Mouse (Mus musculus): ENCODE results near the gene H2-Ob.

The H2-Ob gene

DNA sequence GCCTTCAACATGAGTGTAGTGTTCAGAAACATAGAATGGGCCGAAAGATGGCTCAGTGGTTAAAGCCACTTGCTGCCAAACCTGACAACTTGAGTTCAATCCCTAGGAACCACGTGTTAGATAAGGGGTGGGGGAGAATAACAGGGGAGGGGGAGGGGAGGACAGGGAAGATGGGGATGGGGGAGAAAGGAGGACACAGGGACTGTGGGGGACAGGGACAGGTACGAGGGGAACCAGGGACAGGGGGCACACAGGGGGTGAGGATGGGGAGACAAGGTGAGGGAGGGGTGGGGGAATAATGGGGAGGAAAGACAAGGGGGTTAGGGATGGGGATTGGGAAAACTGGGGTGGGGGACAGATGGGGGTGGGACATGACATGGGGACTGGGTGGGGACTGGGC lies 1.7 kb downstream of the H2-Ob start:
- DNase-seq (ENCODE audit: extremely low spot score, low read depth, low spot score): no peak

DNA sequence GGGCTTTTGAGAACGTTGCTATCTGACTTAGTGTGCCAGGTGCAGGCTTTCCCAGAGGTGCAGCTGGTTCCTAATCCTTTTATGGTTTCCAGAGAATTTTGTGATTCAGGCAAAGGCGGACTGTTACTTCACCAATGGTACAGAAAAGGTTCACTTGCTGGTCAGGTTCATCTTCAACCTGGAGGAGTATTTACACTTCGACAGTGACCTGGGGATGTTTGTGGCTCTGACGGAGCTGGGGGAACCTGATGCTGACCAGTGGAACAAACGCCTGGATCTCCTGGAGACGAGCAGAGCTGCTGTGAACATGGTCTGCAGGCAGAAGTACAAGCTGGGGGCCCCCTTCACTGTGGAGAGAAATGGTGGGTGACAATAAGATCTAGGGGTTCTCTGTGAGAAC lies 2.2 kb downstream of the H2-Ob start:
- no peak for DNase-seq (ENCODE audit: extremely low spot score, low read depth, low spot score)

- DNase-seq (ENCODE audit: extremely low spot score, low read depth, low spot score): no peak
Observed at GRCm38 (mm10) chr17:34244656-34245055, 6.0 kb downstream of the H2-Ob start.

- DNase-seq (ENCODE audit: extremely low spot score, low read depth, low spot score): no peak
Observed at GRCm38 (mm10) chr17:34247047-34247446, 8.3 kb downstream of the H2-Ob start.

DNA sequence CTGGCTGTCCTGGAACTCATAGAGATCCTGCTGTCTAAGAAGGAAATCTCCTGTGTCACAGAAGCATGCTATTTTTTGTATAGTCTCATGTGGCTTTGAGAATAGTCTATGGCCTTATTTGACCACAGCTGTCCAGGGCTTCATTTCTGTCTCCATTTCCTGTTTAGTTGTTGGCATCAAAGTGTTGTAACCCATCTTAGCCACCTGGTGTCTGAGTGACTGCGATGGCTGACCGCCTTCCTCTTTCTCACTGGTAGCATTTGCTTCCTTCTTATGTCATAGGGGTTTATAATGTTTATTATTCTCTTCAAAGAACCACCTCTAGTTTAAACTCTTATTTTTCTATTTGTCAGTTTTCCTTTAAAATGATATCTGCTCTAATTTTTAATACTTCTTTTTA lies 10.1 kb downstream of the H2-Ob start:
- DNase-seq (ENCODE audit: extremely low spot score, low read depth, low spot score): no peak

DNA sequence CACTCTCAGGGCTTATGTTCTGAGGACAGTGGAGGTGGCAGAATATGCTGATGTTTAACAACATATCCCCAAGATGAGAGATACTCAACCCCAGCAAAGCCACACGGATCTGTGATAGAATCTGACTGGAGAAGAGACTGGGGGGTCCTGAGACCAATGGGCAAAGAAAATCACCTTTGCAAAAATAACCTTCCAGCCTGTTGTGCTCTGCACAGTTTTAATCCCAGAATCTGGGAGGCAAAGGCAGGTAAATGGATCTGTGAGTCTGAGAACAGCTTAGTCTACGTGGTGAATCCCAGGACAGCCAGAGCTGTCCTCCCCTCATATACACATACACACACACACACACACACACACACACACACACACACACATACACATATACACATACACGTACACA lies 10.7 kb downstream of the H2-Ob start:
- DNase-seq (ENCODE audit: extremely low spot score, low read depth, low spot score): no peak

GRCm38 (mm10) chr17:34249878-34250277 lies 11.2 kb downstream of the H2-Ob start:
- no peak for DNase-seq (ENCODE audit: extremely low spot score, low read depth, low spot score)

- no peak for DNase-seq (ENCODE audit: extremely low spot score, low read depth, low spot score)
Observed at GRCm38 (mm10) chr17:34251666-34252065, 13.0 kb downstream of the H2-Ob start.

DNA sequence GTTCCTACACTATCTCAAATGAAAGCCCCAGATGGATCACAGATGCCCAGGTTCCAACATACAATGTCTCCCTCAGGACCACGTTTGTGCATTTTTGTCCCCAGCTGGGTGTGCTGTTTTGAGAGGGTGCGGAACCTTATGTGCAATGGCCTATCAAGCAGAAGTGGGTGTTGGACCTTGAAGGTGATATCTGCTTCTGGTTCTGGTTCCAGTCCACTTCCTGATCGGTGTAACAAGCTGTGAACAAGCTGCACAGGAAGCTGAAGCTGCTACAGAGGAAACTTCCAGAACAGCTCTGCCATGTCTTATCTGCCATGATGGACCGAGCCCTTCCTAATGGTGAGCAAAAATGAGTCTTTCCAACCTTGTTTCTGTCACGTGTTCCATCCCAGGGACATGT lies 17.8 kb downstream of the H2-Ob start:
- DNase-seq (ENCODE audit: extremely low spot score, low read depth, low spot score): no peak

- no peak for DNase-seq (ENCODE audit: extremely low spot score, low read depth, low spot score)
Observed at GRCm38 (mm10) chr17:34257594-34258375, 19.1 kb downstream of the H2-Ob start, which contains the start of gene H2-Ab1. H2-Ab1 (plus strand) TSS chr17:34257689.

GRCm38 (mm10) chr17:34260551-34260950 lies 21.8 kb downstream of the H2-Ob start:
- no peak for DNase-seq (ENCODE audit: extremely low spot score, low read depth, low spot score)

- peak; percentile 60 for DNase-seq (ENCODE audit: extremely low spot score, low read depth, low spot score)
Observed at GRCm38 (mm10) chr17:34261502-34261901, 22.8 kb downstream of the H2-Ob start.

DNA sequence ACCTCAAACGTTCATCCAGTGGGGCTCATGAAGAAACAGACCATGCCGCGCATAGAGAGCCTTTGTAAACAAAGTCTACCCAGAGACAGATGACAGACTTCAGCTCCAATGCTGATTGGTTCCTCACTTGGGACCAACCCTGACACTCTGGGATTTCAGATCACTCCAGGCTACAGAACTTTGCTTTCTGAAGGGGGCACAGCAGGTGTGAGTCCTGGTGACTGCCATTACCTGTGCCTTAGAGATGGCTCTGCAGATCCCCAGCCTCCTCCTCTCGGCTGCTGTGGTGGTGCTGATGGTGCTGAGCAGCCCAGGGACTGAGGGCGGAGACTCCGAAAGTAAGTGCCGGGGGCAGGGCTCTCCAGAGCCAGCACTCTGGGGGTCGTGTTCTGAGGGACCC lies 24.4 kb downstream of the H2-Ob start:
- DNase-seq (ENCODE audit: extremely low spot score, low read depth, low spot score): peak; percentile 93

DNA sequence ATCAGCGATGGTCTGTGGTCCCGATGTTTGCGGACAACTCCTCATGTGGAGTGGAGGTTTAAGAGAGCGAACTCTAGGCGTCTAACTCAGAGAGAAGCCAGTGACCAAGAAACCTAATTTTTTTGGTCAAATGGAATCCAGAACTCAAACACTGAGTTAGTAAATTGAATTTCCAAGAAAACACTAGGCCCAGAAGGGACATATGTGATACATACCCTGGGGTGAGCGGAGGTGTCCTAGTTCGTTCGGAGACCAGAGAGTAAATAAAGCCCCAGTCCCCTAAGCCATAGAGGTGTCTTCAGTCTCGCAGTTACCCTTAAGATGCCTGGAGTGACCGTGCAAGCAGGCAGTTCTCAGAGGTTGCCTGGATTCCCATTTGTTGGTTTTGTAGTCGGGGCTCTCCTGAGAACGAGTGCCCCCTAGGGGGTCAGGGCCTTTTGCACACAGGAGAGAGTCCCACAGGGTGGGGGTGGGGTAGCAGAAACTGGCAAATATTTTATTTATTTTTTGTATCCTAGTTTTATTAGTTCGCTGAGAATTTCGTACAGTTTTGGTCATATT lies 25.2 kb downstream of the H2-Ob start:
- no peak for DNase-seq (ENCODE audit: extremely low spot score, low read depth, low spot score)

DNA sequence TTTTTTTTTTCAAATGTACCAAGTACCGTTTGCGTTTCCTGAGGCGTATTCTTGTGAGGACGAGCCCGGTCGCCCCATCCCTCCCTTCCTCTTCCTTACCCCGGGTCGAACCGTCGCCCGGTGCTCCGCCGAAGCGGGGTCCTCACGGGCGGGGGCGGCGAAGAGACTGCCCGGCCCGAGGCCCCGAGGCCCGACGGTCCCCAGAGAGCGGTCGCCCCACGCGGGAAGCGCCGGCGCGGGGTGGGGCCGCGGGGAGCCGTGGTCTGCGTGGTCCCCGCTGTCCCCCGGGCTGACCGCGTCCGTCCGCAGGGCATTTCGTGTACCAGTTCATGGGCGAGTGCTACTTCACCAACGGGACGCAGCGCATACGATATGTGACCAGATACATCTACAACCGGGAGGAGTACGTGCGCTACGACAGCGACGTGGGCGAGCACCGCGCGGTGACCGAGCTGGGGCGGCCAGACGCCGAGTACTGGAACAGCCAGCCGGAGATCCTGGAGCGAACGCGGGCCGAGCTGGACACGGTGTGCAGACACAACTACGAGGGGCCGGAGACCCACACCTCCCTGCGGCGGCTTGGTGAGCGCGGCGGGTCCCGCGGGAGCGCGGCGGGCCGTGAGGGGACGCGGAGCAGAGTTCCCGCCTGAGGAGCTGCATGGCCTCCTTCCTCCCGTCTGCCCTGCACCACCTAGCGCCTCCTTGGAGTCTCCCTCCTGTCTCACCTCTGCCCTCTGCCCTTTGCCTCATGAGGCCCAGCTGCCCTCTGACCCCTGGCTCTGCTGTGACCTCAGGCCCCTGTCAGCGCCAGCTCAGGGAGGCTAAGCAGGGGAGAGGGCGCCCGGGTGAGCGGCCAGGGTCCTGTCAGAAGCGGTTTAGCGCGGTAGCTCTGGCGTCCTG lies 26.0 kb downstream of the H2-Ob start:
- no peak for DNase-seq (ENCODE audit: extremely low spot score, low read depth, low spot score)

DNA sequence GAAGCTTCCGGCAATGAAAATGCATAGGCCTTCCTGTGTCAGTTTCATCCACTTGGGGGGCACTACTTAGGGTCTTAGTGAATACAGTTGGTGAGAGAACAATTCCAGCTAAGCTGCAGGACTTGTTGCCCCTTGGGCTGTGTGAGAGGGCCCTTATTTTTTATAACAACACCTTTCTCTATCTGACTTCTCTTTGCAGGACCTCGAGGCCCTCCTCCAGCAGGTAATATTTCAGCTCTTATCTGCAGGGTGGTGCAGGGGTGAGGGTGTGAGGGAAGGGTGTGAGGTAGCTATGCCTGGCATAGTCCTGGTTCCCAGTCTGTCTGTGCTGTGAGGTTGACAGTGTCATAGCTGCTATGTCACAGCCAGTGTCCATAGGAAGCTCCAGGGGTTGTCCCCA lies 29.6 kb downstream of the H2-Ob start:
- no peak for DNase-seq (ENCODE audit: extremely low spot score, low read depth, low spot score)

- no peak for DNase-seq (ENCODE audit: extremely low spot score, low read depth, low spot score)
Observed at GRCm38 (mm10) chr17:34268748-34269147, 30.0 kb downstream of the H2-Ob start.

- no peak for DNase-seq (ENCODE audit: extremely low spot score, low read depth, low spot score)
Observed at GRCm38 (mm10) chr17:34269817-34270216, 31.1 kb downstream of the H2-Ob start.

DNA sequence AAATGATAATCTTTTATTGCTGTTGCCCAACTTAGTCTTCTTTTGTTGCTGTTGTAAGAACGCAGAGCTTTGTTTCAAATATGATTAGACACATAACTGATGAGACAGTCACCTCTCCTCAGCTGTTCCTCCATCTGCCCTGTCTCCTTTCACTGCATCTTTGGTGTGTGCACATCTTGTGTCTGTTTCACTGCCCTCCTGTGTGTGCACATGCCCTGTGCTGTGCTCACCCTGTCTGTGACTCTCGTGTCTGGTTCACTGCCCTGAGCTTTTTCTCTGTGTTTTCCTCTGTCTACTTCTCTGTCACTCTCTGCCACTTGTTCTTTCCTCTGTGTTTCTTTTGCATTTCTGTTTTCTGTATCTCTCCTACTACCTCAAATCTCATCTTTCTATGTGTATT lies 31.5 kb downstream of the H2-Ob start:
- no peak for DNase-seq (ENCODE audit: extremely low spot score, low read depth, low spot score)

DNA sequence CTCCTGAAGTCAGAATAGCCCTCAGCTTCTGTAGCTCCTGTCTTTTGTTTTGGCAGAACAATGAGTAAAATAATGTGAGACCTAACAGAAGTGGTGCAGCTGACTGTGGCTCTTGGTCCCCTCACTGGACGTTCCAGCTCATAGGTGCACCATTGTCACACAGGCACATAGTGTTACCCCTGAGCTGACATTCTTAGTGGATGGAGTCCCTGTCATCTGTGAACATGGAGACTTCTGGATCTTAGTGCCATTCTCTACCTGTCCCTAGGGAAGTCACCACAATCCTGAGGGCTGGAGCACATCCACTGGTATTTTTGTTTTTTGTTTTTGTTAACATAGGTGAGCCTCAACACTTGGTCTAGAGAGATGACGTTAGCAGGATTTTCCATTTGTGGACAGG lies 32.2 kb downstream of the H2-Ob start:
- no peak for DNase-seq (ENCODE audit: extremely low spot score, low read depth, low spot score)

DNA sequence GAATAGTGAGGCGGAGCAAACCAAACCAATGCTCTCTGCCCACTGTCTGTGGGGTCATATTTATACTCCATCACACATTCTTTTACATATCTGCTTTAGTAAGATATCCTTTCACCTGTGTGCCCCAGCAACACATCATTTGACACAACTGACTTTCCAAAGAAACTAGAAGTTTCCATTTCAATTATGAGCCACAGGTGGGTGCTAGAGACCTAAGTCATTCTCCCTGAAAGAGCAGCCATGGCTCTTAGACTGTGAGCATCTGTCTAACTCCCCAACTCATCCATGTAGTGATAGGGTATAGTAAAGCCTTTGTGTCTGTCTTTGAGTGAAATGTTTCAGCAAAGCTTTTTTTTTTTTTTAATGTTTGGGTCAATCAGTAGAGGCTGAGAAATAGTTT lies 33.4 kb downstream of the H2-Ob start:
- DNase-seq (ENCODE audit: extremely low spot score, low read depth, low spot score): no peak

Measured in hindlimb bud, embryonic 11.5 days (tissue).